ENCODE assay signal across 8 mouse cellular contexts in genomic region chr11:57800971-57801765, GRCm38 (mm10). TPM values are rescaled to one million over a fixed set of nuclear protein-coding genes. Genes with fewer than 3 reads are reported as not detected.
DNase-seq lines count a peak whose midpoint lies in the region; ATAC-seq and TF ChIP-seq lines count a peak whose summit lies in the region.

Gene Sap30l, plus strand, starts transcription at chr11:57801637.

- H3K9me3 ChIP-seq in G1E (replicated peaks), result no peaks in the 10 kb centered on the region
- no peaks in the 10 kb centered on the region for H3K9me3 ChIP-seq in forebrain, postnatal 0 days (ENCODE audit: low read length)
- H3K9me3 ChIP-seq in lung, embryonic 15.5 days, result no peaks in the 10 kb centered on the region

- H3K4me1 ChIP-seq in G1E (ENCODE audit: insufficient read depth, low read depth, low read length), result peaks cover 54% of the 10 kb centered on the region
- peaks cover 9% of the 10 kb centered on the region for H3K4me1 ChIP-seq in forebrain, postnatal 0 days (ENCODE audit: insufficient read depth)
- H3K4me1 ChIP-seq in lung, embryonic 15.5 days, result peaks cover 29% of the 10 kb centered on the region

- peak; percentile 92 for ATAC-seq in G1E (ENCODE audit: extremely low read depth, insufficient number of reproducible peaks, low FRiP score, poor library complexity, severe bottlenecking)
- ATAC-seq in forebrain, postnatal 0 days, result peak; percentile 99
- ATAC-seq in lung, embryonic 15.5 days (ENCODE audit: borderline replicate concordance, extremely low read depth, low FRiP score, low TSS enrichment), result peak; percentile 98

- H3K9ac ChIP-seq in forebrain, postnatal 0 days, result peak within 1 kb of the TSS; percentile 74
- H3K9ac ChIP-seq in lung, embryonic 15.5 days, result peak within 1 kb of the TSS; percentile 83

- peaks cover 17% of the 10 kb centered on the region for H3K36me3 ChIP-seq in G1E (replicated peaks)
- no peaks in the 10 kb centered on the region for H3K36me3 ChIP-seq in forebrain, postnatal 0 days (ENCODE audit: insufficient read depth)
- no peaks in the 10 kb centered on the region for H3K36me3 ChIP-seq in lung, embryonic 15.5 days

- peak within 1 kb of the TSS; percentile 94 for H3K4me3 ChIP-seq in G1E (ENCODE audit: low read depth, low read length)
- peak within 1 kb of the TSS; percentile 95 for H3K4me3 ChIP-seq in forebrain, postnatal 0 days (ENCODE audit: low read depth, low read length)
- peak within 1 kb of the TSS; percentile 98 for H3K4me3 ChIP-seq in lung, embryonic 15.5 days

- DNase-seq in G1E (ENCODE audit: low spot score), result peak; percentile 100
- DNase-seq in cerebellum, adult 18-20 months, result peak; percentile 98 to 99
- peak; percentile 96 for DNase-seq in forebrain, postnatal 0 days
- DNase-seq in heart, postnatal 4 days, result peak; percentile 98
- DNase-seq in layer of hippocampus, adult 8-10 months (ENCODE audit: low spot score in 2 of 2), result peak; percentile 94 to 97
- DNase-seq in ovary, adult 18-20 months (ENCODE audit: low spot score), result peak; percentile 93
- DNase-seq in thymus, postnatal 0 days (ENCODE audit: low spot score), result peak; percentile 97

- peak within 1 kb of the TSS; percentile 45; the same call in 1 of the 2 replicates for H3K27ac ChIP-seq in forebrain, postnatal 0 days (ENCODE audit: low read depth, low read length)
- peak within 1 kb of the TSS; percentile 67 for H3K27ac ChIP-seq in lung, embryonic 15.5 days

- H3K4me2 ChIP-seq in forebrain, postnatal 0 days (ENCODE audit: low read depth), result peak within 1 kb of the TSS; percentile 97
- peak within 1 kb of the TSS; percentile 94 for H3K4me2 ChIP-seq in lung, embryonic 15.5 days

- WGBS in forebrain, postnatal 0 days, result under 1% methylated on average over 61 of the region's 66 CpGs
- WGBS in lung, embryonic 15.5 days, result under 1% methylated on average over 42 of the region's 66 CpGs

- TF ChIP-seq CTCF in G1E (IDR thresholded peaks at IDR 0.05; ENCODE audit: low read depth, low read length), result no peak
- TF ChIP-seq CTCF in forebrain, postnatal 0 days (IDR thresholded peaks at IDR 0.05; ENCODE audit: low read depth), result no peak

- H3K27me3 ChIP-seq in G1E (ENCODE audit: insufficient read depth, low read length), result no peaks in the 10 kb centered on the region
- no peaks in the 10 kb centered on the region for H3K27me3 ChIP-seq in forebrain, postnatal 0 days (ENCODE audit: insufficient read depth, low read length)
- no peaks in the 10 kb centered on the region for H3K27me3 ChIP-seq in lung, embryonic 15.5 days

RNA-seq across cellular contexts. Expression of gene Sap30l, which starts in this region (rescaled TPM):
- total RNA-seq in G1E (2014; fragmentation: Nextera tagmentation), result 4.6 and 7.1 TPM in 2 replicates
- 43.4 and 70.0 TPM in 2 replicates for total RNA-seq in G1E (2017)
- 57.0 and 88.5 TPM in 2 replicates for polyA plus RNA-seq in G1E (2012)
- total RNA-seq in forebrain, postnatal 0 days (2014; rRNA removed), result 26.6 and 35.4 TPM in 2 replicates
- 11.4 and 15.3 TPM in 2 replicates for polyA plus RNA-seq in forebrain, postnatal 0 days (2015; fragmentation: Nextera tagmentation; extraction: Ambion mirVana)
- total RNA-seq in heart, postnatal 4 days (2021), result 10 to 100 TPM; 31.9 to 36.7 TPM
- 10 to 100 TPM; 46.8 to 53.4 (median 48.9) TPM for total RNA-seq in layer of hippocampus, adult 8-10 months (2022)
- polyA plus RNA-seq in lung, embryonic 15.5 days (2015; fragmentation: Nextera tagmentation; extraction: Ambion mirVana), result 10.4 and 11.6 TPM in 2 replicates
- polyA plus RNA-seq in thymus, postnatal 0 days (2015; fragmentation: Nextera tagmentation; extraction: Ambion mirVana), result 15.6 and 21.3 TPM in 2 replicates

Comparison
In these comparisons a context has a peak if more than half of its experiments do, and no peak if none do; other contexts are left out.
1. Peak in every context shown above with its lines: DNase-seq, ATAC-seq, H3K4me3 ChIP-seq and H3K27ac ChIP-seq.